Comparison of ENCODE assay signal across 7 mouse cellular contexts in genomic region chr4:121097650-121098378, GRCm38 (mm10). TPM values are rescaled to one million over a fixed set of nuclear protein-coding genes. Genes with fewer than 3 reads are reported as not detected.
DNase-seq lines count a peak whose midpoint lies in the region; ATAC-seq and TF ChIP-seq lines count a peak whose summit lies in the region.

TSS of gene Zmpste24 (minus strand) at chr4:121098241.

- H3K36me3 ChIP-seq in embryonic facial prominence, embryonic 12.5 days = peaks cover 25% of the 10 kb centered on the region
- 0 out of 2 replicates have a peak, but pooled peaks cover 2% of the 10 kb centered on the region for H3K36me3 ChIP-seq in kidney, adult 2 months (ENCODE audit: control insufficient read depth, insufficient read depth, low read length)
- H3K36me3 ChIP-seq in limb, embryonic 12.5 days = peaks cover 26% of the 10 kb centered on the region
- peaks cover 21% of the 10 kb centered on the region; the same call in 1 of the 2 replicates for H3K36me3 ChIP-seq in midbrain, embryonic 15.5 days (replicated peaks)
- peaks cover 13% of the 10 kb centered on the region for H3K36me3 ChIP-seq in spleen, adult 2 months (ENCODE audit: control insufficient read depth, insufficient read depth, low read length)

- peak; percentile 75 for ATAC-seq in embryonic facial prominence, embryonic 12.5 days (ENCODE audit: insufficient number of reproducible peaks, insufficient read depth, low FRiP score, low TSS enrichment)
- peak; percentile 79 for ATAC-seq in limb, embryonic 12.5 days (ENCODE audit: insufficient number of reproducible peaks, insufficient read depth, low FRiP score, low TSS enrichment, low read depth)
- peak; percentile 96 for ATAC-seq in midbrain, embryonic 15.5 days (replicated peaks)

- peak; percentile 69 for DNase-seq in adrenal gland, postnatal 25 days
- peak; percentile 82 to 92 for DNase-seq in heart, adult 18-20 months
- peak; percentile 90 for DNase-seq in kidney, adult 2 months
- DNase-seq in spleen, adult 2 months (ENCODE audit: low read depth in 1 of 2, low spot score in 2 of 2) = peak; percentile 71 to 81

- peak within 1 kb of the TSS; percentile 9; the same call in 1 of the 2 replicates for H3K27ac ChIP-seq in embryonic facial prominence, embryonic 12.5 days
- no peak within 1 kb of the TSS; the same call in 1 of the 2 replicates for H3K27ac ChIP-seq in kidney, adult 2 months (ENCODE audit: insufficient read depth, low read depth, low read length)
- 0 out of 2 replicates have a peak within 1 kb of the TSS, but pooled peaks have one; percentile 53 for H3K27ac ChIP-seq in limb, embryonic 12.5 days
- H3K27ac ChIP-seq in midbrain, embryonic 15.5 days = peak within 1 kb of the TSS; percentile 72
- H3K27ac ChIP-seq in spleen, adult 2 months (ENCODE audit: insufficient read depth, low read length) = peak within 1 kb of the TSS; percentile 60

- H3K4me2 ChIP-seq in embryonic facial prominence, embryonic 12.5 days (replicated peaks) = peak within 1 kb of the TSS; percentile 76
- H3K4me2 ChIP-seq in limb, embryonic 12.5 days = peak within 1 kb of the TSS; percentile 67
- peak within 1 kb of the TSS; percentile 59 for H3K4me2 ChIP-seq in midbrain, embryonic 15.5 days

- H3K9me3 ChIP-seq in embryonic facial prominence, embryonic 12.5 days = no peaks in the 10 kb centered on the region
- no peaks in the 10 kb centered on the region for H3K9me3 ChIP-seq in limb, embryonic 12.5 days
- no peaks in the 10 kb centered on the region for H3K9me3 ChIP-seq in midbrain, embryonic 15.5 days

- peaks cover 5% of the 10 kb centered on the region for H3K4me1 ChIP-seq in embryonic facial prominence, embryonic 12.5 days
- H3K4me1 ChIP-seq in kidney, adult 2 months (ENCODE audit: control insufficient read depth, insufficient read depth, low read length) = peaks cover 6% of the 10 kb centered on the region; the same call in 1 of the 2 replicates
- peaks cover 6% of the 10 kb centered on the region for H3K4me1 ChIP-seq in limb, embryonic 12.5 days (replicated peaks)
- peaks cover 13% of the 10 kb centered on the region for H3K4me1 ChIP-seq in midbrain, embryonic 15.5 days
- H3K4me1 ChIP-seq in spleen, adult 2 months (ENCODE audit: control insufficient read depth, insufficient read depth, insufficient read length) = peaks cover 3% of the 10 kb centered on the region; the same call in 1 of the 2 replicates

- H3K4me3 ChIP-seq in embryonic facial prominence, embryonic 12.5 days = peak within 1 kb of the TSS; percentile 75
- H3K4me3 ChIP-seq in kidney, adult 2 months (ENCODE audit: insufficient read depth, low read depth, low read length) = peak within 1 kb of the TSS; percentile 85
- peak within 1 kb of the TSS; percentile 80 for H3K4me3 ChIP-seq in limb, embryonic 12.5 days (replicated peaks)
- peak within 1 kb of the TSS; percentile 82 for H3K4me3 ChIP-seq in midbrain, embryonic 15.5 days
- peak within 1 kb of the TSS; percentile 89 for H3K4me3 ChIP-seq in spleen, adult 2 months (ENCODE audit: extremely low read depth, insufficient read depth, insufficient read length)

- no peaks in the 10 kb centered on the region for H3K27me3 ChIP-seq in embryonic facial prominence, embryonic 12.5 days
- no peaks in the 10 kb centered on the region for H3K27me3 ChIP-seq in kidney, adult 2 months (replicated peaks; ENCODE audit: control insufficient read depth, insufficient read depth, low read length)
- H3K27me3 ChIP-seq in limb, embryonic 12.5 days = no peaks in the 10 kb centered on the region
- H3K27me3 ChIP-seq in midbrain, embryonic 15.5 days (replicated peaks) = no peaks in the 10 kb centered on the region
- no peaks in the 10 kb centered on the region for H3K27me3 ChIP-seq in spleen, adult 2 months (ENCODE audit: control insufficient read depth, insufficient read depth, low read length)

- WGBS in embryonic facial prominence, embryonic 12.5 days = under 1% methylated on average over 39 of the region's 39 CpGs
- WGBS in kidney, adult 2 months = under 1% methylated on average over 39 of the region's 39 CpGs
- WGBS in limb, embryonic 12.5 days = under 1% methylated on average over 39 of the region's 39 CpGs
- under 1% methylated on average over 39 of the region's 39 CpGs for WGBS in midbrain, embryonic 15.5 days
- under 1% methylated on average over 39 of the region's 39 CpGs for WGBS in spleen, adult 2 months

- TF ChIP-seq POLR2A in kidney, adult 2 months (IDR thresholded peaks at IDR 0.05; ENCODE audit: low read depth, low read length) = no peak
- TF ChIP-seq POLR2A in spleen, adult 2 months (IDR thresholded peaks at IDR 0.05; ENCODE audit: low read depth, low read length) = no peak; the same call in 1 of the 2 replicates

- peak within 1 kb of the TSS; percentile 69 for H3K9ac ChIP-seq in embryonic facial prominence, embryonic 12.5 days
- H3K9ac ChIP-seq in limb, embryonic 12.5 days (replicated peaks) = peak within 1 kb of the TSS; percentile 75
- H3K9ac ChIP-seq in midbrain, embryonic 15.5 days = peak within 1 kb of the TSS; percentile 53

- no peak for TF ChIP-seq CTCF in kidney, adult 2 months (conservative IDR thresholded peaks at IDR 0.05; ENCODE audit: insufficient read depth, insufficient read length, low read depth, low read length)
- TF ChIP-seq CTCF in spleen, adult 2 months (IDR thresholded peaks at IDR 0.05; ENCODE audit: extremely low read depth, insufficient read depth, insufficient read length, insufficient replicate concordance) = no peak

RNA-seq across cellular contexts. Expression of gene Zmpste24, which starts in this region (rescaled TPM):
- 46.9 and 52.1 TPM in 2 replicates for total RNA-seq in adrenal gland, postnatal 25 days (2021)
- 23.0 and 25.2 TPM in 2 replicates for polyA plus RNA-seq in embryonic facial prominence, embryonic 12.5 days (2016; fragmentation: Nextera tagmentation; extraction: Ambion mirVana)
- 10 to 100 TPM; 24.5 TPM for total RNA-seq in heart, adult 18-20 months (2021)
- 43.5 and 45.7 TPM in 2 replicates for polyA plus RNA-seq in kidney, adult 2 months (2012; rRNA removed)
- polyA plus RNA-seq in limb, embryonic 12.5 days (2016; fragmentation: Nextera tagmentation; extraction: Ambion mirVana) = 24.2 and 24.5 TPM in 2 replicates
- polyA plus RNA-seq in midbrain, embryonic 15.5 days (2015; fragmentation: Nextera tagmentation; extraction: Ambion mirVana) = 22.2 and 22.5 TPM in 2 replicates
- 8.1 and 9.8 TPM in 2 replicates for polyA plus RNA-seq in spleen, adult 2 months (2012; rRNA removed)
